Comparison of ENCODE assay signal across 9 mouse cellular contexts in genomic region chr6:14504171-14504570, GRCm38 (mm10).
DNase-seq lines count a peak whose midpoint lies in the region; ATAC-seq and TF ChIP-seq lines count a peak whose summit lies in the region.
"Had no signal": no experiment of that assay in that cellular context is flagged by ENCODE, and none has a peak within 500 bp of the region (broad histone marks: within the 10 kb centered on the region; RNA-seq: fewer than 3 reads in every experiment).

No protein-coding gene starts in this region.

- DNase-seq in liver, result peak; percentile 5
- DNase-seq in liver, embryonic 11.5 days (ENCODE audit: low spot score), result no peak
- peak; percentile 35 for DNase-seq in adrenal gland, postnatal 14 days
- peak; percentile 66 for DNase-seq in embryo, embryonic 11 days
- DNase-seq in kidney, postnatal 10 days, result peak; percentile 51
- DNase-seq in lung, postnatal 25 days (ENCODE audit: low spot score), result peak; percentile 6
- DNase-seq in stomach, postnatal 0 days (ENCODE audit: low spot score), result peak; percentile 22
- no peak for DNase-seq in urinary bladder, postnatal 10 days (ENCODE audit: low spot score)

- no peak overlapping the region for H3K27ac ChIP-seq in liver, embryonic 11.5 days (ENCODE audit: low read depth, low read length)
- no peak overlapping the region for H3K27ac ChIP-seq in stomach, postnatal 0 days (replicated peaks)
- H3K27ac ChIP-seq: limb, embryonic 15.5 days had no signal

- no peaks in the 10 kb centered on the region for H3K9me3 ChIP-seq in liver, embryonic 11.5 days (ENCODE audit: control insufficient read depth, low read length)
- H3K9me3 ChIP-seq in stomach, postnatal 0 days (ENCODE audit: control insufficient read depth, low read length), result no peaks in the 10 kb centered on the region
- H3K9me3 ChIP-seq: limb, embryonic 15.5 days had no signal

- no peaks in the 10 kb centered on the region for H3K4me1 ChIP-seq in liver, embryonic 11.5 days (replicated peaks; ENCODE audit: control insufficient read depth, insufficient read depth, low read length)
- H3K4me1 ChIP-seq in stomach, postnatal 0 days (replicated peaks; ENCODE audit: control insufficient read depth, insufficient read depth), result no peaks in the 10 kb centered on the region
- H3K4me1 ChIP-seq: limb, embryonic 15.5 days had no signal

- H3K27me3 ChIP-seq in liver, embryonic 11.5 days (replicated peaks; ENCODE audit: control insufficient read depth, insufficient read depth, low read length), result no peaks in the 10 kb centered on the region
- no peaks in the 10 kb centered on the region for H3K27me3 ChIP-seq in stomach, postnatal 0 days (ENCODE audit: control insufficient read depth, insufficient read depth, low read length)
- H3K27me3 ChIP-seq: limb, embryonic 15.5 days had no signal

- peak; percentile 86 for TF ChIP-seq CTCF in stomach, postnatal 0 days (IDR thresholded peaks at IDR 0.05; ENCODE audit: low read depth)

- no peak for ATAC-seq in liver, embryonic 11.5 days (replicated peaks; ENCODE audit: low FRiP score)
- ATAC-seq in stomach, postnatal 0 days (ENCODE audit: low FRiP score, low TSS enrichment), result no peak

- H3K36me3 ChIP-seq in liver, embryonic 11.5 days (ENCODE audit: control insufficient read depth, insufficient read depth, low read length), result no peaks in the 10 kb centered on the region
- H3K36me3 ChIP-seq in stomach, postnatal 0 days (ENCODE audit: control insufficient read depth, insufficient read depth, low read length), result no peaks in the 10 kb centered on the region
- H3K36me3 ChIP-seq: limb, embryonic 15.5 days had no signal

- 43% methylated on average over 1 of the region's 1 CpGs for WGBS in liver, embryonic 11.5 days
- 36% methylated on average over 1 of the region's 1 CpGs for WGBS in stomach, postnatal 0 days

- no peak overlapping the region for H3K4me3 ChIP-seq in liver, embryonic 11.5 days (ENCODE audit: low read depth, low read length)
- H3K4me3 ChIP-seq in stomach, postnatal 0 days (ENCODE audit: low read depth, low read length), result no peak overlapping the region
- H3K4me3 ChIP-seq: limb, embryonic 15.5 days had no signal

- H3K9ac ChIP-seq in liver, embryonic 11.5 days (ENCODE audit: low read depth, low read length), result no peak overlapping the region
- no peak overlapping the region for H3K9ac ChIP-seq in stomach, postnatal 0 days (ENCODE audit: low read length)
- H3K9ac ChIP-seq: limb, embryonic 15.5 days had no signal

- H3K4me2 ChIP-seq in liver, embryonic 11.5 days, result no peak overlapping the region
- H3K4me2 ChIP-seq in stomach, postnatal 0 days (replicated peaks; ENCODE audit: low read depth), result no peak overlapping the region
- H3K4me2 ChIP-seq: limb, embryonic 15.5 days had no signal

- TF ChIP-seq EP300 in stomach, postnatal 0 days (optimal IDR thresholded peaks at IDR 0.05), result no peak

Comparison
In these comparisons a context has a peak if more than half of its experiments do, and no peak if none do; other contexts are left out.
1. DNase-seq: peak in liver (single experiment), adrenal gland, postnatal 14 days (single experiment), embryo, embryonic 11 days (single experiment), kidney, postnatal 10 days (single experiment), lung, postnatal 25 days (single experiment) and stomach, postnatal 0 days (single experiment); none in liver, embryonic 11.5 days (single experiment) and urinary bladder, postnatal 10 days (single experiment).